Mouse (Mus musculus): ENCODE measurements around the gene Col13a1.

DNA sequence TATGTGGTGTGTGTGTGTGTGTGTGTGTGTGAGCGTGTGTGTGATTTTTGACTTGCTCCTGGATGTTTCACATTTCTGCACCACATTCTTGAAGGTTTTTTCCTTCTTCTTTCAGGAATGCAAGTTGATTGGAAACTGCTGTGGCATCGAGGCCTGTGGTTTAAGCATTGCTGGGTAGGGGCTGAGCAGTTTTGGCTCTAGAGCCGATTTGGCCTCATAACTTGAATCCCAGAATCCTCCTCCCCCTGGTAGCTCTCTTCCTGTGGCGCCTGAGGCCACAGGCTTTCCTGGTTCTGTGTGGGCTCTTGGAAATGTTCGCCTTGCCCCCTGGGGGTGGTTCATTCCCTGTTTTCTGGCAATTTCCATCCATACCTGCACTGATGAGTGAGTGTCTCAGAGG, 166.9 kb downstream of the Col13a1 start:
- no peak for TF ChIP-seq POLR2A (IDR thresholded peaks at IDR 0.05; ENCODE audit: low read depth, low read length)
- TF ChIP-seq CTCF (IDR thresholded peaks at IDR 0.05; ENCODE audit: borderline replicate concordance, insufficient read depth, low read length): no peak
